Mouse (Mus musculus) forebrain, embryonic 11.5 days (tissue): ENCODE results near the gene H2-M10.5. TPM values are rescaled to one million over a fixed set of nuclear protein-coding genes. Genes with fewer than 3 reads are reported as not detected.
"Not testable (repeated sequence)": the region's sequence is repeated elsewhere in the genome, so short reads cannot be mapped to it uniquely, and the experiment has no call there.

Source experiments
- ATAC-seq: fragments of 200-750 bp; cut with Nextera tagmentation; replicated peaks from 2 replicates; pipeline ENCODE4 v1.8.0; 2017; ENCODE audit warnings: moderate TSS enrichment; ENCODE audit not compliant: low FRiP score
- DNase-seq: peaks from one replicate; pipeline ENCODE4 v3.0.0-alpha.2; 2017; ENCODE audit warnings: low spot score
- H3K27ac ChIP-seq: fragments of 300-500 bp; sonication (generic); 2 replicates; pipeline ENCODE4 v1.5.1; 2014; ENCODE audit warnings: low read depth, low read length
- H3K27me3 ChIP-seq: fragments of 300-500 bp; sonication (generic); 2 replicates; pipeline ENCODE4 v1.6.1; 2014; ENCODE audit warnings: mild to moderate bottlenecking, low read length, mixed read lengths; ENCODE audit not compliant: control insufficient read depth, insufficient read depth
- H3K36me3 ChIP-seq: fragments of 300-500 bp; sonication (generic); 2 replicates; pipeline ENCODE4 v1.6.1; 2014; ENCODE audit warnings: mild to moderate bottlenecking, low read length, moderate library complexity, mixed read lengths; ENCODE audit not compliant: control insufficient read depth, insufficient read depth
- H3K4me1 ChIP-seq: fragments of 300-500 bp; sonication (generic); replicated peaks from 2 replicates; pipeline ENCODE4 v1.6.1; 2014; ENCODE audit warnings: low read length, mixed read lengths; ENCODE audit not compliant: control insufficient read depth, insufficient read depth
- H3K4me2 ChIP-seq: fragments of 300-500 bp; sonication (generic); 2 replicates; pipeline ENCODE4 v1.6.1; 2014; ENCODE audit warnings: low read depth, mild to moderate bottlenecking, low read length, moderate library complexity, mixed read lengths; ENCODE audit not compliant: severe bottlenecking
- H3K4me3 ChIP-seq: fragments of 300-500 bp; sonication (generic); 2 replicates; pipeline ENCODE4 v1.5.1; 2014; ENCODE audit warnings: low read depth, low read length
- H3K9ac ChIP-seq: fragments of 300-500 bp; sonication (generic); 2 replicates; pipeline ENCODE4 v1.6.1; 2014; ENCODE audit warnings: low read length
- H3K9me3 ChIP-seq: fragments of 300-500 bp; sonication (generic); 2 replicates; pipeline ENCODE4 v1.6.1; 2016; ENCODE audit warnings: low read length, mixed read lengths; ENCODE audit not compliant: control insufficient read depth
- WGBS: fragments of 180-500 bp; shearing (Covaris S2); extraction: QIAGEN DNeasy Blood & Tissue Kit; methylation state at CpG from one replicate; pipeline ENCODE4 v1.1.7; 2014; 5-methylcytosine and 5-hydroxymethylcytosine counted together
- polyA plus RNA-seq: library from polyadenylated mRNA; unstranded; fragments of >200 nt; fragmentation: Nextera tagmentation; extraction: Ambion mirVana; gene quantifications from 2 replicates; pipeline ENCODE4 v1.2.1, GENCODE M21; 2014

The H2-M10.5 gene
- polyA plus RNA-seq, 1 experiment from 2014 or later = not detected

DNA sequence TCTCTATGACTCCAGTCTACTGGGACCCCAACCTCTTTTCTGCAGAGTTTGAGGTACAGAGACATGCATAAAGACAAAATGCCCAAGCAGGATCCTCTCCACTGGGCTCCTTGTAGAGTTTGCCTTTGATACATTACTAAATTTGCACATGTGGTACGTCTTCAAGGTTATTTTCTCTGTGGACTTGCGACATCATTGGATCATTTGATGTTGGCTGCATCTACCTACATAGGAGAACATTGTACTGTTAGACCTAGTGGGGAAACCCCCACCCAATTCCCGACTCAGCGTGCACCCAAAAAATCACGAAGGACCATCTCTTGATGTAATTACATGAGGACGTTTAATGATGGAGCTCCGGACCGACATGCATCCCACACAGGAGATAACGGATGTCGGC lies 26.8 kb downstream of the H2-M10.5 start:
- ATAC-seq (no peak), DNase-seq (no peak)
- no peaks in the 10 kb centered on the region for H3K9me3 ChIP-seq
- H3K4me3 ChIP-seq = no peak overlapping the region
- no peak overlapping the region for H3K27ac ChIP-seq
- H3K4me1 ChIP-seq = no peaks in the 10 kb centered on the region
- WGBS = 94% methylated on average over 10 of the region's 10 CpGs
- no peak overlapping the region for H3K9ac ChIP-seq
- H3K4me2 ChIP-seq = no peak overlapping the region
- H3K27me3 ChIP-seq = no peaks in the 10 kb centered on the region
- no peaks in the 10 kb centered on the region for H3K36me3 ChIP-seq

DNA sequence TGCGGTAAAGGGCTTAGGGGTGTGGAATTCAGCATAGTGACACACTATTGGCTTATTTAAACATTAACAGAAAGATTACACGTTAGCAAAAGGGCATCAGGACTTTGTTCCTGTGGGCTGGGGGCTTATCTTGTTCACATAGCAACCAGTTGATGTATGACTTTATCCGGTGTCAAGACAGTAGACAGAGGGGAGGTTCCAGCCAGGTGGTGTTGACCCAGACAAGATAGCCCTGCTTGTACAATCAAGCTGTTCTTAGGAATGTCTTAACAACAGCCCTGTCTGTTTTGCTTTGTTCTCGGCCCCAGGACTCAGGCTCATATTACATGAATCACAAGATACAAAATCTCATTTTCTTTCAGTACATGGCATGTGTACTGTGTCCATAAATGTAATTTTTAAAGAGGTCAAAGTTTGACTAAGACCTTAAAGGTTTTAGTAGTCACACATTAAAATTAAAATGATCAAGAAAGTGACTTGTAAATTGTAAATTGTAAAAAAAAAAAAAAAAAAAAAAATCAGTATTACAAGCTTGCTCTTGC lies 27.3 kb downstream of the H2-M10.5 start:
- H3K4me3 ChIP-seq, H3K4me2 ChIP-seq, H3K4me1 ChIP-seq, H3K27me3 ChIP-seq, H3K36me3 ChIP-seq, H3K9me3 ChIP-seq, ATAC-seq, DNase-seq, H3K27ac ChIP-seq, H3K9ac ChIP-seq: not testable (repeated sequence)
- WGBS = 75% methylated on average over 4 of the region's 4 CpGs

DNA sequence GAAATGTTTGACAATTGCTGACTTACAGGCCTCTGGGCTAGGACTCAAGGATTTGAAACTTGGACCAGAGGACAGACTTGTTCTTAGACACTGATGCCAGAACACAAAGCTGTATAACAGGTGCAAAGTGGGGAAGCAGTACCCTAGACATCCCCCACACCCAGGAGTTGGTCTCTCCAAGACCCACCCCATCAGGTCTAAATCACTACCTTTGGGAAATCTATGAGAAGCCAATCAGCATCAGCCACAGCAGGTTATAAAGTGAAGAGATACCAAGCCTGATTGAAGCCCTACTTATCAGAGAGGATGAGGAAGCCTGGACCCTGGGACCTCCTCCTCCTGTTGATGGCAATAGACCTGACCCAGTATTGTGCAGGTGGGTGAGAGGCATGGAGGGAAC lies 39.2 kb downstream of the H2-M10.5 start, which contains the start of gene H2-M10.6:
H2-M10.6 (plus strand) TSS at position 301 of the 400 bp plus-strand sequence.
- no peaks in the 10 kb centered on the region for H3K4me1 ChIP-seq
- H3K9me3 ChIP-seq = no peaks in the 10 kb centered on the region
- H3K36me3 ChIP-seq = no peaks in the 10 kb centered on the region
- no peak within 1 kb of the TSS for H3K4me2 ChIP-seq
- no peak for DNase-seq
- ATAC-seq = no peak
- H3K27me3 ChIP-seq = no peaks in the 10 kb centered on the region
- no peak within 1 kb of the TSS for H3K4me3 ChIP-seq
- no peak within 1 kb of the TSS for H3K9ac ChIP-seq
- no peak within 1 kb of the TSS for H3K27ac ChIP-seq

GRCm38 (mm10) chr17:36824005-36824404 lies 51.3 kb downstream of the H2-M10.5 start:
- no peak overlapping the region for H3K4me3 ChIP-seq
- no peaks in the 10 kb centered on the region for H3K36me3 ChIP-seq
- ATAC-seq = peak; percentile 15; the same call in 1 of the 2 replicates
- no peaks in the 10 kb centered on the region for H3K27me3 ChIP-seq
- no peak overlapping the region for H3K4me2 ChIP-seq
- H3K9me3 ChIP-seq = no peaks in the 10 kb centered on the region
- H3K27ac ChIP-seq = no peak overlapping the region
- H3K4me1 ChIP-seq = no peaks in the 10 kb centered on the region
- no peak overlapping the region for H3K9ac ChIP-seq
- peak; percentile 76 for DNase-seq

DNA sequence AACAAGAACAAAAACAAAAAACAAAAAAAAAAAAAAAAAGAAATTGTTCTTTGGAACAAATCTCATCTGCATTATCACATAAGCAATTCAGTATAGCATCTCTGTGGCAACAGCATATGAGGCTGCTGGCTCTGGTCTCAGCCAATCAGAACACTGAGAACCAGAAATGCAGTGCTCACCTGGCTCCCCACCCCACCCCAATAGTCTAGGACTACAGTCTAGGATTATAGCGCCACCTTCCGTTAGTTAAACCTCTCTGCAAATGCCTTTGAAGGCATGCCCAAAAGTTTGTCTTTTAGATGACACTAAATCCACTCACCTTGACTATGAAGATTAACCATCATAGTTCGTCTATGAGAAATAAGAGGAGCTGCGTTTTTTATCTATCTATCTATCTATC lies 52.8 kb downstream of the H2-M10.5 start:
- no peak overlapping the region for H3K4me3 ChIP-seq
- H3K4me1 ChIP-seq = no peaks in the 10 kb centered on the region
- H3K27me3 ChIP-seq = no peaks in the 10 kb centered on the region
- DNase-seq = no peak
- WGBS = 24% methylated on average over 4 of the region's 4 CpGs
- H3K4me2 ChIP-seq = no peak overlapping the region
- H3K9me3 ChIP-seq = no peaks in the 10 kb centered on the region
- H3K9ac ChIP-seq = no peak overlapping the region
- no peaks in the 10 kb centered on the region for H3K36me3 ChIP-seq
- no peak for ATAC-seq
- no peak overlapping the region for H3K27ac ChIP-seq

Other genes starting within 250 kb of the H2-M10.5 start
- not detected in 2 replicates for gene H2-M11, start 225.8 kb upstream of the H2-M10.5 start, polyA plus RNA-seq
- not detected in 2 replicates for gene H2-M9, start 130.2 kb upstream of the H2-M10.5 start, polyA plus RNA-seq
- gene H2-M1, start 100.7 kb upstream of the H2-M10.5 start, polyA plus RNA-seq = not detected in 2 replicates
- not detected in 2 replicates for gene H2-M10.6, start 39.3 kb downstream of the H2-M10.5 start, polyA plus RNA-seq
- gene Trim26, start 64.2 kb downstream of the H2-M10.5 start, polyA plus RNA-seq = 30.9 and 31.7 TPM in 2 replicates
- gene Trim15, start 94.3 kb downstream of the H2-M10.5 start, polyA plus RNA-seq = 0.20 and 0.35 TPM in 2 replicates
- 7.4 and 8.4 TPM in 2 replicates for gene Trim10, start 96.7 kb downstream of the H2-M10.5 start, polyA plus RNA-seq
- not detected in 2 replicates for gene Trim40, start 117.2 kb downstream of the H2-M10.5 start, polyA plus RNA-seq
- gene Trim31, start 125.2 kb downstream of the H2-M10.5 start, polyA plus RNA-seq = not detected in 2 replicates
- 0.33 and 0.44 TPM in 2 replicates for gene Rnf39, start 170.0 kb downstream of the H2-M10.5 start, polyA plus RNA-seq
- 142 and 149 TPM in 2 replicates for gene Ppp1r11, start 178.8 kb downstream of the H2-M10.5 start, polyA plus RNA-seq
- gene Znrd1, start 185.6 kb downstream of the H2-M10.5 start, polyA plus RNA-seq = 83.2 and 86.6 TPM in 2 replicates
- 10.2 and 10.5 TPM in 2 replicates for gene Znrd1as, start 185.7 kb downstream of the H2-M10.5 start, polyA plus RNA-seq
- gene 2410137M14Rik, start 208.3 kb downstream of the H2-M10.5 start, polyA plus RNA-seq = not detected in 2 replicates
- gene H2-M5, start 216.6 kb downstream of the H2-M10.5 start, polyA plus RNA-seq = 0.73 and 1.1 TPM in 2 replicates
- 130 and 142 TPM in 2 replicates for gene Zfp57, start 228.3 kb downstream of the H2-M10.5 start, polyA plus RNA-seq